In genomic region chr9:42094752-42095151, GRCm38 (mm10) we compare ENCODE assay signal across 8 mouse cellular contexts. TPM values are rescaled to one million over a fixed set of nuclear protein-coding genes. Genes with fewer than 3 reads are reported as not detected.
DNase-seq lines count a peak whose midpoint lies in the region; ATAC-seq lines count a peak whose summit lies in the region.

No protein-coding gene starts in this region.

- no peak overlapping the region for H3K4me2 ChIP-seq in kidney, embryonic 16.5 days (replicated peaks; ENCODE audit: low read depth, low read length)

- WGBS in kidney, embryonic 16.5 days, result 13% methylated on average over 11 of the region's 11 CpGs

- no peak for ATAC-seq in kidney, embryonic 16.5 days (ENCODE audit: low FRiP score, low TSS enrichment)

- no peak overlapping the region for H3K4me3 ChIP-seq in kidney, embryonic 16.5 days (ENCODE audit: low read length)

- 0 out of 2 replicates have a peak, but pooled peaks cover 5% of the 10 kb centered on the region for H3K4me1 ChIP-seq in kidney, embryonic 16.5 days (ENCODE audit: insufficient read depth, low read length)

- H3K27ac ChIP-seq in kidney, embryonic 16.5 days (ENCODE audit: low read length), result no peak overlapping the region

- H3K27me3 ChIP-seq in kidney, embryonic 16.5 days (ENCODE audit: insufficient read depth, low read length), result no peaks in the 10 kb centered on the region

- H3K9me3 ChIP-seq in kidney, embryonic 16.5 days (ENCODE audit: low read length), result no peaks in the 10 kb centered on the region

- no peaks in the 10 kb centered on the region for H3K36me3 ChIP-seq in kidney, embryonic 16.5 days (ENCODE audit: insufficient read depth, low read length)

- DNase-seq in kidney, adult 18-20 months, result peak; percentile 57
- DNase-seq in adrenal gland, adult 2 months, result peak; percentile 94
- peak; percentile 60 to 61 for DNase-seq in gastrocnemius, adult 8-10 months (ENCODE audit: low spot score in 2 of 2)
- DNase-seq in lung, postnatal 36 days, result peak; percentile 74
- no peak for DNase-seq in frontal cortex, postnatal 36 days (ENCODE audit: low spot score in 2 of 2)
- DNase-seq in thymus, postnatal 0 days (ENCODE audit: low spot score), result no peak
- DNase-seq in T-cell, adult 2 months (ENCODE audit: low spot score), result no peak

- no peak overlapping the region for H3K9ac ChIP-seq in kidney, embryonic 16.5 days (replicated peaks; ENCODE audit: low read length)

RNA-seq across cellular contexts. Expression of gene Sorl1, which starts 29.3 kb away (rescaled TPM):
- polyA plus RNA-seq in kidney, embryonic 16.5 days (2015; fragmentation: Nextera tagmentation; extraction: Ambion mirVana), result 11.3 and 12.5 TPM in 2 replicates
- total RNA-seq in adrenal gland, adult 2 months (2021), result 10 to 100 TPM; 20.7 to 27.2 TPM
- polyA plus RNA-seq in adrenal gland, adult 2 months (2012; rRNA removed), result 11.4 and 13.4 TPM in 2 replicates
- 10 to 100 TPM; 39.8 to 51.3 (median 42.6) TPM for total RNA-seq in gastrocnemius, adult 8-10 months (2022)
- 4.5 and 6.3 TPM in 2 replicates for polyA plus RNA-seq in thymus, postnatal 0 days (2015; fragmentation: Nextera tagmentation; extraction: Ambion mirVana)

Comparison
In these comparisons a context has a peak if more than half of its experiments do, and no peak if none do; other contexts are left out.
1. DNase-seq: peak in kidney, adult 18-20 months (single experiment), adrenal gland, adult 2 months (single experiment), gastrocnemius, adult 8-10 months (2 of 2) and lung, postnatal 36 days (single experiment); none in frontal cortex, postnatal 36 days (0 of 2), thymus, postnatal 0 days (single experiment) and T-cell, adult 2 months (single experiment).